ENCODE assay signal across 9 mouse cellular contexts in the genomic region with DNA sequence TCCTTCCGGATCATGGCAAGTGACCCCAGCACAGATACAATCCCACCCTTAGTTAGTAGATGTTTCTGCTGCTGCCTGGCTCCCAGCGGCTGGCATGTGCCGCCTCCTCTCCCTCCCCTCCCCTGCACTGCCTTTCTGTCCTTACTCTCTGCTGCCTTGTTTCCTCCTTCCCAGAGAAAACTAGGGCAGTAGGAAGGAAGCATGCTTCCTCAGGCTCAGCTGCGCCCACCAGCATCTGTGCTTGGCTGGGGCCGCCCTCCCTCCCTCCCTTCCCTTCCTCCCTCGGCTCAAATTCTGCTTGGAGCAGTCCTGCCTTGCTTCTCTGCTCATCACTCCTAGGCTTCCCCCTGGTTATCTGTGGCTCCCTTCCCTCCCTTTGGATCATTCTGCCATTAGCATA. TPM values are rescaled to one million over a fixed set of nuclear protein-coding genes. Genes with fewer than 3 reads are reported as not detected.
A peak's percentile ranks its signal among the peaks of the same experiment; 100 is the strongest.
DNase-seq lines count a peak whose midpoint lies in the region; ATAC-seq lines count a peak whose summit lies in the region.
"Had no signal": no experiment of that assay in that cellular context is flagged by ENCODE, and none has a peak within 500 bp of the region (broad histone marks: within the 10 kb centered on the region; RNA-seq: fewer than 3 reads in every experiment).

No protein-coding gene starts in this region.

- H3K27ac ChIP-seq in lung, embryonic 16.5 days (ENCODE audit: low read length), result peak overlapping the region; percentile 64

- no peaks in the 10 kb centered on the region for H3K9me3 ChIP-seq in lung, embryonic 16.5 days (ENCODE audit: control insufficient read depth, low read length)

- no peak overlapping the region for H3K4me3 ChIP-seq in lung, embryonic 16.5 days (ENCODE audit: low read length)

- peaks cover 4% of the 10 kb centered on the region for H3K27me3 ChIP-seq in lung, embryonic 16.5 days (ENCODE audit: control insufficient read depth, insufficient read depth, low read depth, low read length)

- no peak overlapping the region; the same call in 1 of the 2 replicates for H3K9ac ChIP-seq in lung, embryonic 16.5 days (ENCODE audit: low read length)

- peak; percentile 19 to 34 for DNase-seq in adrenal gland, postnatal 36 days
- no peak for DNase-seq in adrenal gland, postnatal 25 days
- DNase-seq in lung, postnatal 25 days (ENCODE audit: low spot score), result no peak
- DNase-seq in layer of hippocampus, adult 9-11 months, result peak; percentile 66
- peak; percentile 62 to 75 for DNase-seq in right cerebral cortex, postnatal 36 days (ENCODE audit: low spot score in 2 of 2)
- no peak for DNase-seq in spleen, postnatal 10 days (ENCODE audit: low spot score in 2 of 2)
- DNase-seq in B cell, adult 2 months, result no peak

- ATAC-seq in lung, embryonic 16.5 days (ENCODE audit: low read depth), result peak; percentile 61

- H3K4me2 ChIP-seq in lung, embryonic 16.5 days (ENCODE audit: low read depth, low read length), result peak overlapping the region; percentile 11; the same call in 1 of the 2 replicates

- WGBS in lung, embryonic 16.5 days, result 11% methylated on average over 6 of the region's 6 CpGs

- H3K36me3 ChIP-seq in lung, embryonic 16.5 days (ENCODE audit: control insufficient read depth, insufficient read depth, low read length), result no peaks in the 10 kb centered on the region

- 0 out of 2 replicates have a peak, but pooled peaks cover 4% of the 10 kb centered on the region for H3K4me1 ChIP-seq in lung, embryonic 16.5 days (replicated peaks; ENCODE audit: control insufficient read depth, insufficient read depth, low read length)

RNA-seq across cellular contexts. Expression of gene Fam43b, which starts 18.4 kb away (rescaled TPM):
- 1 to 10 TPM; 2.5 to 3.5 TPM for total RNA-seq in adrenal gland, postnatal 36 days (2021)
- 2.9 and 3.1 TPM in 2 replicates for total RNA-seq in adrenal gland, postnatal 25 days (2021)
- 0.09 TPM in 1 of 2 replicates, not detected in the other for polyA plus RNA-seq in lung, embryonic 16.5 days (2015; fragmentation: Nextera tagmentation; extraction: Ambion mirVana)
- total RNA-seq: liver, adult 2 months had no signal
- polyA plus RNA-seq: liver, adult 2 months had no signal

RNA-seq across cellular contexts. Expression of gene Mul1, which starts 19.7 kb away (rescaled TPM):
- total RNA-seq in adrenal gland, postnatal 36 days (2021), result 10 to 100 TPM; 51.7 to 55.3 TPM
- total RNA-seq in adrenal gland, postnatal 25 days (2021), result 26.7 and 50.4 TPM in 2 replicates
- 16.8 and 18.2 TPM in 2 replicates for polyA plus RNA-seq in lung, embryonic 16.5 days (2015; fragmentation: Nextera tagmentation; extraction: Ambion mirVana)

RNA-seq across cellular contexts. Expression of gene Camk2n1, which starts 39.4 kb away (rescaled TPM):
- total RNA-seq in adrenal gland, postnatal 36 days (2021), result 10 to 100 TPM; 25.2 to 25.7 TPM
- 24.8 and 26.3 TPM in 2 replicates for total RNA-seq in adrenal gland, postnatal 25 days (2021)
- 2.5 and 2.9 TPM in 2 replicates for polyA plus RNA-seq in lung, embryonic 16.5 days (2015; fragmentation: Nextera tagmentation; extraction: Ambion mirVana)

RNA-seq across cellular contexts. Expression of gene Cda, which starts 46.9 kb away (rescaled TPM):
- total RNA-seq in adrenal gland, postnatal 36 days (2021), result 10 to 100 TPM in 1 of 2 experiments, 1 to 10 TPM in 1; 6.9 to 15.0 TPM
- 13.8 and 20.3 TPM in 2 replicates for total RNA-seq in adrenal gland, postnatal 25 days (2021)
- 19.8 and 22.8 TPM in 2 replicates for polyA plus RNA-seq in lung, embryonic 16.5 days (2015; fragmentation: Nextera tagmentation; extraction: Ambion mirVana)

Comparison
In these comparisons a context has a peak if more than half of its experiments do, and no peak if none do; other contexts are left out.
1. DNase-seq: peak in adrenal gland, postnatal 36 days (2 of 2), layer of hippocampus, adult 9-11 months (single experiment) and right cerebral cortex, postnatal 36 days (2 of 2); none in adrenal gland, postnatal 25 days (single experiment), lung, postnatal 25 days (single experiment), spleen, postnatal 10 days (0 of 2) and B cell, adult 2 months (0 of 2).